Mouse (Mus musculus): ENCODE measurements around the gene Myo1g. TPM values are rescaled to one million over a fixed set of nuclear protein-coding genes. Genes with fewer than 3 reads are reported as not detected.
A peak's percentile ranks its signal among the peaks of the same experiment; 100 is the strongest.

Gene Myo1g
- polyA plus RNA-seq, 1 experiment: 34.2 TPM

DNA sequence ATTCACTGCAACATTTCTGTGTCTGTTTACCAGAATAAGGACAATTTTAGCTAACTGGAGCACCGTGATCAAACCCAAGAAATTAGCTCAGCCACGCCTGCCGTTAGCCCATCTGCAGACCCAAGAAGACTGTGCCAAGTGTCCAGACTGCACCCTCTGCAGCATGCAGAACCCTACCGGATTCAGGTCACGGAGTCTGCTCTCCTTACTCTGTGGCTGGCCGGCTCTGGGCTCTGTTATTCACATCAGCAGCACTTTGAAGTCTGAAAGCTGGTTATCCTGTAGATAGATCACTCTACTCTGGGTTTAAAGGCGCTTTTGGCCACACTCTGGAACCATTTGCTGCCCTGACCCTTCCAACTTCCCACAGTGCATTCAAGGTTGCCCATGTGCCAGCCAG is 40.6 kb downstream of the Myo1g start:
- Histone ChIP-seq H3K4me1 (peaks cover 56% of the 10 kb centered on the region), H3K9me3 (no peaks in the 10 kb centered on the region), H3K36me3 (replicated peaks; ENCODE audit: low read length) (no peaks in the 10 kb centered on the region), H3K27me3 (replicated peaks) (peaks cover 3% of the 10 kb centered on the region), H3K4me3 (replicated peaks) (no peak overlapping the region)
- TF ChIP-seq FLI1 (IDR thresholded peaks at IDR 0.05; ENCODE audit: low read length) (no peak), GATA1 (IDR thresholded peaks at IDR 0.05; ENCODE audit: borderline replicate concordance, low read length) (no peak)

DNA sequence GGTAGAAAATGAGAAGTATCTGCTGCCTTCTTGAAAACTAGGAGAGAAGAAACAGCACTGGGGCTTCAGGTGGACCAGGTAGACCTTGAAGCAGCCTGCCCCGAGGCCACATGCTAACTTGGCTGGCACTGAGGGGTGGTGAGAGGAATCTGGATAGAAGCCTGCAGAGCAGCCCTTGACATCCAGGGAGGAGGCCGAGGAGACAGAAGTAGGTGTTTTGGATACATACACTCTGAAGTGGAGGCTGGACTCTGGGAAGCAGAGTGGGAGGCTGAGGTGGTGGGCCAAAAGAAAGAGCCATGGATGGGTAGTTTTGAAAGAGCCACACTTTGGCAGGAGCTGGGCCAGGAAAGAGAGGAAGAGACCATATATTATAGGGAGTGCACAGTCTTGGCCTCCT is 41.5 kb downstream of the Myo1g start:
- Histone ChIP-seq H3K4me1 (peaks cover 49% of the 10 kb centered on the region), H3K9me3 (no peaks in the 10 kb centered on the region), H3K27me3 (replicated peaks) (peaks cover 3% of the 10 kb centered on the region), H3K36me3 (replicated peaks; ENCODE audit: low read length) (peaks cover 2% of the 10 kb centered on the region), H3K4me3 (replicated peaks) (no peak overlapping the region)
- TF ChIP-seq FLI1 (IDR thresholded peaks at IDR 0.05; ENCODE audit: low read length): no peak
- TF ChIP-seq GATA1 (IDR thresholded peaks at IDR 0.05; ENCODE audit: borderline replicate concordance, low read length): no peak

- Histone ChIP-seq H3K27me3 (replicated peaks) (peaks cover 3% of the 10 kb centered on the region), H3K9me3 (no peaks in the 10 kb centered on the region)
- TF ChIP-seq GATA1 (IDR thresholded peaks at IDR 0.05; ENCODE audit: borderline replicate concordance, low read length) (no peak), FLI1 (IDR thresholded peaks at IDR 0.05; ENCODE audit: low read length) (no peak)
Observed at GRCm38 (mm10) chr11:6477350-6477749, 43.4 kb downstream of the Myo1g start.

GRCm38 (mm10) chr11:6476876-6477275 is 43.9 kb downstream of the Myo1g start:
- H3K27me3 ChIP-seq (replicated peaks): peaks cover 3% of the 10 kb centered on the region
- H3K36me3 ChIP-seq (replicated peaks; ENCODE audit: low read length): peaks cover 7% of the 10 kb centered on the region
- H3K4me3 ChIP-seq (replicated peaks): no peak overlapping the region
- H3K9me3 ChIP-seq: no peaks in the 10 kb centered on the region
- H3K4me1 ChIP-seq: peaks cover 43% of the 10 kb centered on the region
- TF ChIP-seq FLI1 (IDR thresholded peaks at IDR 0.05; ENCODE audit: low read length) (no peak), GATA1 (IDR thresholded peaks at IDR 0.05; ENCODE audit: borderline replicate concordance, low read length) (no peak)

More at GRCm38 (mm10) chr11:6477350-6477749, 43.4 kb downstream of the Myo1g start:
- Histone ChIP-seq H3K36me3 (replicated peaks; ENCODE audit: low read length) (peaks cover 7% of the 10 kb centered on the region), H3K4me1 (peaks cover 44% of the 10 kb centered on the region), H3K4me3 (replicated peaks) (no peak overlapping the region)

DNA sequence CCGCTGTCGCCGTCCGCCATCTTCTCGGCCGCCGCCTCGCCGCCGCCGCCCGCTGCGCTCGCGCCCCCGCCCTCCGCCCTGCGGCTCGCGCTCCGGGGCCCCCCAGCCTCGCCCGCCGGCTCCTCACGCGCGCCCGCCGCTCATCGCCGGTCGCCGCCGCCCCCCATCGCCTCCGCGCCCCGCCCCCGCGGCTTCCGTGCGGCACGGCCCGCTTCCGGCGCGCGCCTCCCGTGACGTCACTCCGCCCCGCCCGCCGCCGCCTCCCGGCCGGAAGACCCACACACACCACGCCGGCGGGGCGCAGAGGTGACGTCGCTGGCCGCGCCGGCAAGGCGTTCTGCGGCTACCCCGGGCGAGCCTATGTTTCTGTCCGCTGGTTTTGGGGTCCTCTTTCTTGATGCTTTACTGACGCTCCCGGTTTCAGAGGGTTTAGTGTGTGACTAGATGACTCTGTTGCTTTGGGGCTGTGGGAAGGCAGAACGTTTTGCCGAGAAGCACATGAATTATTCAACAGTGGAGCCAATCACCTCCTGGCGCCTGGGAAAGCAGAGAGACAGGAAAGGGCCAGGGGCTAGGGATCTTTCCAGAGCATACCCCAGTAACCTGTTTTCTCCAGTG is 44.8 kb downstream of the Myo1g start, which contains the start of gene Purb:
Gene Purb (minus strand): TSS at position 51 of the 618 bp plus-strand sequence.
- Histone ChIP-seq H3K9me3 (no peaks in the 10 kb centered on the region), H3K27me3 (replicated peaks) (no peaks in the 10 kb centered on the region), H3K36me3 (replicated peaks; ENCODE audit: low read length) (peaks cover 11% of the 10 kb centered on the region), H3K4me3 (replicated peaks) (peak within 1 kb of the TSS; percentile 99), H3K4me1 (peaks cover 46% of the 10 kb centered on the region)
- TF ChIP-seq FLI1 (IDR thresholded peaks at IDR 0.05; ENCODE audit: low read length): no peak
- TF ChIP-seq GATA1 (IDR thresholded peaks at IDR 0.05; ENCODE audit: borderline replicate concordance, low read length): no peak

- peaks cover 20% of the 10 kb centered on the region for H3K36me3 ChIP-seq (replicated peaks; ENCODE audit: low read length)
- TF ChIP-seq GATA1 (IDR thresholded peaks at IDR 0.05; ENCODE audit: borderline replicate concordance, low read length) (no peak), FLI1 (IDR thresholded peaks at IDR 0.05; ENCODE audit: low read length) (no peak)
Observed at GRCm38 (mm10) chr11:6474874-6475731, 45.7 kb downstream of the Myo1g start.

GRCm38 (mm10) chr11:6474381-6474780 is 46.4 kb downstream of the Myo1g start:
- TF ChIP-seq FLI1 (IDR thresholded peaks at IDR 0.05; ENCODE audit: low read length): no peak
- no peak for TF ChIP-seq GATA1 (IDR thresholded peaks at IDR 0.05; ENCODE audit: borderline replicate concordance, low read length)
- H3K4me1 ChIP-seq: peaks cover 46% of the 10 kb centered on the region
- H3K27me3 ChIP-seq (replicated peaks): no peaks in the 10 kb centered on the region
- peak overlapping the region; percentile 99 for H3K4me3 ChIP-seq (replicated peaks)
- H3K36me3 ChIP-seq (replicated peaks; ENCODE audit: low read length): peaks cover 23% of the 10 kb centered on the region
- no peaks in the 10 kb centered on the region for H3K9me3 ChIP-seq

More at GRCm38 (mm10) chr11:6474874-6475731, 45.7 kb downstream of the Myo1g start:
- Histone ChIP-seq H3K9me3 (no peaks in the 10 kb centered on the region), H3K27me3 (replicated peaks) (no peaks in the 10 kb centered on the region), H3K4me1 (peaks cover 46% of the 10 kb centered on the region), H3K4me3 (replicated peaks) (peak overlapping the region; percentile 99)

DNA sequence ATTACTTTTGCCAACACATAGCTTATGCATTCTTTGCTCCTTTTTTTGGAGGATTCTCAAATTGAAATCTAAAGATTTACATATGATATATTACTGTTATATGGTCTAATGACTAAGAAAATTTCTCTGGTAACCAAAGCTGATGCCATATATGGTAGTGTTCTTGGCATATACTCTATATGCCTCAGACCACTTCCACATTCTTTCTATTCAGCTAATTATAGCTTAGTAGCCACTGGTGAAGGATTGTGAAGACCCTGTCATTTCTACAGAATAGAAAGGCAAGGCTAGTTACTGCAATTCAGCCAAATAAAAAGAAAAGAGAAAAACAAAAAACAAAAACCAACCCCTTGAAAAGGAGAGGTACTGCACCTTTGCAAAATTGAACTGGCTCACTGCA is 48.7 kb downstream of the Myo1g start:
- H3K36me3 ChIP-seq (replicated peaks; ENCODE audit: low read length): peaks cover 44% of the 10 kb centered on the region
- peak overlapping the region; percentile 99 for H3K4me3 ChIP-seq (replicated peaks)
- H3K4me1 ChIP-seq: peaks cover 45% of the 10 kb centered on the region
- H3K9me3 ChIP-seq: no peaks in the 10 kb centered on the region
- H3K27me3 ChIP-seq (replicated peaks): no peaks in the 10 kb centered on the region
- TF ChIP-seq GATA1 (IDR thresholded peaks at IDR 0.05; ENCODE audit: borderline replicate concordance, low read length) (no peak), FLI1 (IDR thresholded peaks at IDR 0.05; ENCODE audit: low read length) (no peak)

DNA sequence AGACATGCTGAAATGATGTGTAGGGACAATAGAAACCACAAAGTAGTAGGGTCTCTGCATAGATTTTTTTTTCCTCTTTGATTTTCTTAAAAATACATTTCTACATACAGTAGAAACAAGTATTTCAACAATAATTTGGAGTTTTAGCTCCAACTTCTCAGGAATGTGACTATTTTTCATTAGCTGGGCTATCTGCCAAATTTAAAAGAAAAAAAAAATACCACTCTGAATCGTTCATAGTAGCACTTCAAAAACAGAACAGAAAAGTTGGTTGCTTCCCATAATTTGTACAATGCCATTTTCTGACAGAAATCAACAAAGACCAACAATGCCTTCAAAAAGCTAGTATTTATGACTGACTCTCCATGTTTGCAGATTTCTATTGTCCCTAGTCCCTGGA is 49.3 kb downstream of the Myo1g start:
- TF ChIP-seq GATA1 (IDR thresholded peaks at IDR 0.05; ENCODE audit: borderline replicate concordance, low read length): no peak
- TF ChIP-seq FLI1 (IDR thresholded peaks at IDR 0.05; ENCODE audit: low read length): no peak

GRCm38 (mm10) chr11:6471054-6471453 is 49.7 kb downstream of the Myo1g start:
- H3K4me1 ChIP-seq: peaks cover 47% of the 10 kb centered on the region
- peak overlapping the region; percentile 99 for H3K4me3 ChIP-seq (replicated peaks)
- H3K27me3 ChIP-seq (replicated peaks): no peaks in the 10 kb centered on the region
- H3K36me3 ChIP-seq (replicated peaks; ENCODE audit: low read length): peaks cover 54% of the 10 kb centered on the region
- no peaks in the 10 kb centered on the region for H3K9me3 ChIP-seq
- TF ChIP-seq FLI1 (IDR thresholded peaks at IDR 0.05; ENCODE audit: low read length) (no peak), GATA1 (IDR thresholded peaks at IDR 0.05; ENCODE audit: borderline replicate concordance, low read length) (no peak)

More for the DNA sequence above, 49.3 kb downstream of the Myo1g start:
- peak overlapping the region; percentile 99 for H3K4me3 ChIP-seq (replicated peaks)
- peaks cover 50% of the 10 kb centered on the region for H3K36me3 ChIP-seq (replicated peaks; ENCODE audit: low read length)
- peaks cover 45% of the 10 kb centered on the region for H3K4me1 ChIP-seq
- no peaks in the 10 kb centered on the region for H3K9me3 ChIP-seq
- H3K27me3 ChIP-seq (replicated peaks): no peaks in the 10 kb centered on the region
